Mouse (Mus musculus) limb, embryonic 10.5 days (tissue): ENCODE results near the gene Negr1. TPM values are rescaled to one million over a fixed set of nuclear protein-coding genes. Genes with fewer than 3 reads are reported as not detected.

Experiments
- DNase-seq: peaks from one replicate; pipeline ENCODE4 v3.0.0-alpha.2; 2017; ENCODE audit warnings: low spot score
- H3K27ac ChIP-seq: fragments of 300-500 bp; sonication (generic); 2 replicates; pipeline ENCODE4 v1.5.1; 2016; ENCODE audit warnings: mild to moderate bottlenecking
- H3K27me3 ChIP-seq: fragments of 300-500 bp; sonication (generic); 2 replicates; pipeline ENCODE4 v1.6.1; 2016; ENCODE audit warnings: low read depth, mild to moderate bottlenecking; ENCODE audit not compliant: poor library complexity, severe bottlenecking
- H3K36me3 ChIP-seq: fragments of 300-500 bp; sonication (generic); 2 replicates; pipeline ENCODE4 v1.6.1; 2016; ENCODE audit warnings: mild to moderate bottlenecking, moderate library complexity
- H3K4me1 ChIP-seq: fragments of 300-500 bp; sonication (generic); 2 replicates; pipeline ENCODE4 v1.6.1; 2016
- H3K4me3 ChIP-seq: fragments of 300-500 bp; sonication (generic); 2 replicates; pipeline ENCODE4 v1.5.1; 2016; ENCODE audit warnings: mild to moderate bottlenecking, moderate library complexity
- H3K9me3 ChIP-seq: fragments of 300-500 bp; sonication (generic); replicated peaks from 2 replicates; pipeline ENCODE4 v1.6.1; 2016; ENCODE audit warnings: mild to moderate bottlenecking
- WGBS: fragments of 180-500 bp; shearing (Covaris S2); methylation state at CpG from one replicate; pipeline ENCODE4 v1.1.7; 2016; 5-methylcytosine and 5-hydroxymethylcytosine counted together
- polyA plus RNA-seq: library from polyadenylated mRNA; unstranded; fragments of >200 nt; fragmentation: Nextera tagmentation; extraction: Ambion mirVana; gene quantifications from 2 replicates; pipeline ENCODE4 v1.2.1, GENCODE M21; 2016

Gene Negr1
- polyA plus RNA-seq, 1 experiment from 2014 or later, result 1.8 TPM

DNA sequence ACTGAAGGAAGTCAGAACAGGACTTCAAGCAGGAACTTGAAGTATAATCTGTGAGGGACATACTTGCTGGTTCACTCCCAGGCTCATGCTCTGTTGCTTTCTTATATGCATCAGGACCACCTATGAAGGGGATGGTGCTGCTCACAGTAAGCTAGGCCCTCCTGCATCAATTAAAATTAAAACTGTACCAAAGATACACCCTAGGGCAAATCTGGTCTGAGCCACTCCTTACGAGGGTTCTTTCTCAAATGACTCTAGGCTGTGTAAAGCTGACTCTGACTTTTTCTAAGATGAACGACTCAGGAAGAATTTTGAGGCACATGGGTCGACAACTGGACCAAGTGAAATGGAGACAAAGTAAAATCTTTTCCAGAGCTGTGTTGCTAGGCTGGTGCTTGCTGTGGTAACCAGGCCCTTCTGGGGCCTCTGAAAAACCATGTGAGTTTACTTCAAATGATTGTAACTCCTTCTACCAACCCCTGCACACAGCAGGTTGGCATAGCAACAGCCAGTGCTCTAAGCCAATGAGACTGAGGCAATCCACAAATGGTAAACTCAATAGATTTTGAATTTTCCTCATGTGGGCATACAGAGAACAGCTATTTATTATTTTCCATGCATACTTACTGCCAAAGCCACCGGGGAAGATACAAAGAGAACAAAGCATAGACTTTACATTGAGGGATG is 742.0 kb downstream of the Negr1 start:
- H3K36me3 ChIP-seq, result no peaks in the 10 kb centered on the region
- DNase-seq, result no peak
- H3K4me3 ChIP-seq, result no peak overlapping the region
- H3K9me3 ChIP-seq, result no peaks in the 10 kb centered on the region
- no peak overlapping the region for H3K27ac ChIP-seq
- WGBS, result 83% methylated on average over 4 of the region's 4 CpGs
- no peaks in the 10 kb centered on the region for H3K27me3 ChIP-seq
- no peaks in the 10 kb centered on the region for H3K4me1 ChIP-seq

DNA sequence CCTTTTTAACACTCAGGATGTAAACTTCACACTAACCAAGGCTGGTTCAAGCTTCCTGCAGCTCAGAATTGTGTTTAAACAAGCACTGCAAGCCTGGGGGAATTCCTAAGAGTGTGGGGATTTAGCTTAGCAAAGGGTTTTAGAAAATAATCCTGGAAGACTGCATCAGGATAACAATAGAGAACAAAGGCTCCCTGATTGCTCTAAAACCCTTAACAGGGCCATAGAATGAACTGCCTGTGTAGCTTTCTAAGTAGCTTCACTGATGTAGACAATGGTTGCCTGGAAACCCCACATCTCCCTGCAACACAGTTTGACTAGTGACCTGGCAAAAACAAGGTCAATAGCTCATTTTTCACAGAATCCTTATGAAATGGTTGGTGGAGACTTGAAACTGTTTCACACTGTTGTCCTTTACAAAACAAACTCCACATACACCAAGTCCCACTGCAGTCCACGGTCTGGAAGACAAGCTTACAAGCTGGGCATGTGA is 759.5 kb downstream of the Negr1 start:
- Histone ChIP-seq H3K4me3 (no peak overlapping the region), H3K27ac (no peak overlapping the region), H3K36me3 (no peaks in the 10 kb centered on the region), H3K27me3 (no peaks in the 10 kb centered on the region), H3K4me1 (no peaks in the 10 kb centered on the region), H3K9me3 (no peaks in the 10 kb centered on the region)
- no peak for DNase-seq
- 66% methylated on average over 1 of the region's 1 CpGs for WGBS

DNA sequence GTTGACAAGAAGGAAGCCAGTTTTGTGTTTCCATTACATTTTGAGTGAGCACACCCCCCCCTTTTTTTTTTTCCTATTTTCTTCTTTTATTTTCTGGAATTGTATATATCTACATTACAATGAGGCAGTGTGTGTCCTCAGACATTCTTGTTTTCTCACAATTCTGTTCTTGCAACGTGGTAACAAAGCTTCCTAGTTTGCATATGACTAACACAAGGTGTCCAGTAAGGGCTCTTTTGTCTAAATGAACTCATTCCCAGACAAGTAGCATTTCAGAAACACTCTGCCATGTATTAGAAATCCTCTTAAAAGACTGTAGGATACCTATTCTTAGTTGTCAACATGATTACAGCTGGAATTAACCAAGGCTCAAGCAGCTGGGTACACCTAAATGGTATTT is 760.2 kb downstream of the Negr1 start:
- no peak overlapping the region for H3K4me3 ChIP-seq
- DNase-seq, result no peak
- H3K9me3 ChIP-seq, result no peaks in the 10 kb centered on the region
- H3K4me1 ChIP-seq, result no peaks in the 10 kb centered on the region
- H3K27ac ChIP-seq, result no peak overlapping the region
- H3K27me3 ChIP-seq, result no peaks in the 10 kb centered on the region
- WGBS, result 54% methylated on average over 1 of the region's 1 CpGs
- H3K36me3 ChIP-seq, result no peaks in the 10 kb centered on the region

DNA sequence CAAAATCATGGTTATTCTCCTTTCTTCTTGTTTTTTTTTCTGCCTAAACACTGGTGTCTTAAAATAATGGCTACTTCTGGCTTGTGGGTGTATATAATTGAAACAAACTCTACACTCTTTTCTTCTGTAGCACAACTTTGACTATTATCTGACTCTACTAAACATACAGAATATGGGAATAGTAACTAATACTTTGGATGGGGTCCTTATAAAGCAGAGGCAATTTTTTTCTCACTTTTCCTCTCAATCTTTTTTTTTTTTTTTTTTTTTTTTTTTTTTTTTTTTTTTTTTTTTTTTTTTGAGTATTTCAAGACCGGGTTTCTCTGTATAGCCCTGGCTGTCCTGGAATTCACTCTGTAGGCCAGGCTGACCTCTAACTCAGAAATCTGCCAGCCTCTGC is 772.6 kb downstream of the Negr1 start:
- no peak for DNase-seq
- Histone ChIP-seq H3K36me3 (no peaks in the 10 kb centered on the region), H3K27ac (no peak overlapping the region), H3K4me1 (no peaks in the 10 kb centered on the region), H3K4me3 (no peak overlapping the region), H3K9me3 (no peaks in the 10 kb centered on the region), H3K27me3 (no peaks in the 10 kb centered on the region)
- WGBS, result 83% methylated on average over 1 of the region's 1 CpGs

DNA sequence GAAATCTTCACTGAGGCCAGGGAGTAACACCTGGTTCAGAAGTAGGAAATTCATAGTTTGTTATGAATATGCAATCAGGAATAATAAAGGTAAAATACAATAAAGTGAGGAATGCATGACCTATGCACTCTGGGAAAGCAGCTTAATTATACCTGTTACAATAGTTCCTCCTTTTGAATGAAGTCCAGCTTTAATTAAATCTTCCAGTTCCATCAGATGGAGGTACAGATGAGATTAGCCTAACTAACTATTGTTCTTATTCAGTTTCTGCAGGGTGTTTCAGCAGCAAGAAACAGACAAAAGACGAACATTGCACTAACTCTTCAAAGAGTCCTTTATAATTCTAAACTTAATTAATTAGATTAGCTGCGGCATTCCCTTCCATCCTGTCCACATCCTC is 787.9 kb downstream of the Negr1 start:
- Histone ChIP-seq H3K9me3 (no peaks in the 10 kb centered on the region), H3K27me3 (no peaks in the 10 kb centered on the region), H3K36me3 (no peaks in the 10 kb centered on the region), H3K27ac (no peak overlapping the region), H3K4me3 (no peak overlapping the region), H3K4me1 (no peaks in the 10 kb centered on the region)
- WGBS, result 82% methylated on average over 2 of the region's 2 CpGs
- DNase-seq, result no peak

DNA sequence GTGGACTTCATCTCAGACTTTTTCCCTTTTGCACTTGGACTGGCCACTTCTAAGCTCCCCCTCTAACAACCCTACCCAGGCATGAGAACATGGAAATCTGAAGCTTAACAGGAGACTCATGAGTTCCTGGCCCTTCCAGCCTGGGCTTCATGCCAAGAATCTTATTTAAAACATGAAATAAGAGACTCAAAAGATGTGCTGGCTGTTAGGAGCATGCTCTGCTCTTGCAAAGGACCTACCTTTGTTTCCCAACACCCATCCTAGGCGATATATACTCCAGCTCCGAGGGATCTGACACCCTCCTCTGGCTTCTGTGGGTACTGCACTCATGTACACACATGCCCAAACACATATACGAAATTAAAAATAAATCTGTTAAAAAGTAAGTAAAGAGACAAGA is 797.3 kb downstream of the Negr1 start:
- Histone ChIP-seq H3K27ac (no peak overlapping the region), H3K4me3 (no peak overlapping the region), H3K4me1 (no peaks in the 10 kb centered on the region), H3K27me3 (no peaks in the 10 kb centered on the region), H3K9me3 (no peaks in the 10 kb centered on the region), H3K36me3 (no peaks in the 10 kb centered on the region)
- 63% methylated on average over 3 of the region's 3 CpGs for WGBS
- no peak for DNase-seq

DNA sequence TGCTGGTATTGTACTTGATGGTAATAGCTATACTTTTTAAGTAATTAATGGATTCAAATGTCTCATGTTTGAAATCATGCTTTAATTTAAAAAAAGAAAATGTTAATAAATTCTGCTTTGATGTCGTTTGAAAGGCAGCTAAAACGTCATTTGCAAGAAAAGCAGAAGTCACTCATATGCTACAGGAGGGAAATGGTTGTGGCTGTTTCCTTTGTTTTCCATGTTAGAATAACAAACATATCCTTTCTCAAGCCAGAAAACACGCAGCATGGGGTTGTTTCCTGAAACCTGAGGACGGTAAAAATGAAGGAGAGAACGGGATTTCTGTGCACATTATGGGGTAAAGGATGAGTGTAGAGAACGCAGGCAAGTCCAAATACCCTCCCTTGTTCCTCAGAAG is 798.2 kb downstream of the Negr1 start:
- no peak overlapping the region for H3K4me3 ChIP-seq
- DNase-seq, result no peak
- no peaks in the 10 kb centered on the region for H3K4me1 ChIP-seq
- no peaks in the 10 kb centered on the region for H3K9me3 ChIP-seq
- no peaks in the 10 kb centered on the region for H3K27me3 ChIP-seq
- no peak overlapping the region for H3K27ac ChIP-seq
- WGBS, result 84% methylated on average over 6 of the region's 6 CpGs
- no peaks in the 10 kb centered on the region for H3K36me3 ChIP-seq
